In genomic region chr2:170385556-170385955, GRCm38 (mm10) we compare ENCODE assay signal across 24 mouse cellular contexts. TPM values are rescaled to one million over a fixed set of nuclear protein-coding genes. Genes with fewer than 3 reads are reported as not detected.
"Had no signal": no experiment of that assay in that cellular context is flagged by ENCODE, and none has a peak within 500 bp of the region (broad histone marks: within the 10 kb centered on the region; RNA-seq: fewer than 3 reads in every experiment).

No protein-coding gene starts in this region.

- H3K4me2 ChIP-seq: limb, embryonic 13.5 days; liver, embryonic 12.5 days; liver, embryonic 15.5 days; lung, embryonic 15.5 days; midbrain, embryonic 13.5 days; neural tube, embryonic 13.5 days had no signal

- H3K4me1 ChIP-seq: limb, embryonic 13.5 days; liver, embryonic 12.5 days; liver, embryonic 15.5 days; lung, embryonic 15.5 days; megakaryocyte, embryonic 14.5 days; midbrain, embryonic 10.5 days; midbrain, embryonic 13.5 days; neural tube, embryonic 13.5 days had no signal

- H3K9me3 ChIP-seq: limb, embryonic 10.5 days; limb, embryonic 13.5 days; liver, embryonic 15.5 days; lung, embryonic 15.5 days; midbrain, embryonic 13.5 days; neural tube, embryonic 13.5 days had no signal

- H3K4me3 ChIP-seq: left cerebral cortex, adult 2 months; limb, embryonic 10.5 days; limb, embryonic 13.5 days; liver, embryonic 12.5 days; liver, embryonic 15.5 days; lung, embryonic 15.5 days; megakaryocyte, embryonic 14.5 days; midbrain, embryonic 10.5 days; midbrain, embryonic 13.5 days; myocyte; neural tube, embryonic 13.5 days had no signal

- ATAC-seq: liver, embryonic 12.5 days; midbrain, embryonic 13.5 days; midbrain, embryonic 16.5 days had no signal

- H3K27me3 ChIP-seq: limb, embryonic 13.5 days; liver, embryonic 12.5 days; liver, embryonic 15.5 days; lung, embryonic 15.5 days; megakaryocyte, embryonic 14.5 days; midbrain, embryonic 13.5 days; neural tube, embryonic 13.5 days had no signal

- H3K36me3 ChIP-seq: limb, embryonic 10.5 days; limb, embryonic 13.5 days; liver, embryonic 12.5 days; liver, embryonic 15.5 days; lung, embryonic 15.5 days; midbrain, embryonic 10.5 days; midbrain, embryonic 13.5 days; neural tube, embryonic 13.5 days had no signal

- DNase-seq: kidney, postnatal 10 days; kidney, postnatal 36 days; layer of hippocampus, postnatal 36 days; liver; lung, postnatal 10 days; retina, postnatal 1 day; right cerebral cortex, postnatal 25 days; thymus, adult 2 months; thymus, postnatal 14 days; thymus, postnatal 4 days had no signal

- H3K27ac ChIP-seq: left cerebral cortex, adult 2 months; limb, embryonic 10.5 days; limb, embryonic 13.5 days; liver, embryonic 12.5 days; liver, embryonic 15.5 days; lung, embryonic 15.5 days; midbrain, embryonic 10.5 days; midbrain, embryonic 13.5 days; neural tube, embryonic 13.5 days; stomach, postnatal 0 days had no signal

- H3K9ac ChIP-seq: limb, embryonic 13.5 days; liver, embryonic 12.5 days; liver, embryonic 15.5 days; lung, embryonic 15.5 days; midbrain, embryonic 13.5 days; neural tube, embryonic 13.5 days had no signal

RNA-seq across cellular contexts. Expression of gene Bcas1, which starts 42.1 kb away (rescaled TPM):
- polyA plus RNA-seq: kidney, embryonic 14.5 days had no signal
